Mouse (Mus musculus) stomach, adult 2 months (tissue): Measurements from ENCODE around the gene Hoxa6. TPM values are rescaled to one million over a fixed set of nuclear protein-coding genes. Genes with fewer than 3 reads are reported as not detected.

Source experiments
- polyA plus RNA-seq: library from polyadenylated mRNA; depleted of rRNA; stranded (reverse); fragments of >200 nt; gene quantifications from 2 replicates; pipeline ENCODE4 v1.2.3, GENCODE M21; 2012; rRNA removed

Hoxa6 gene
- 0.19 and 0.26 TPM in 2 replicates for polyA plus RNA-seq

GRCm38 (mm10) chr6:52208072-52208867, at the start of gene Hoxa6:
TSS of gene Hoxa6 (minus strand) at chr6:52208722.

GRCm38 (mm10) chr6:52245757-52246142, 37.2 kb upstream of the Hoxa6 start, which contains the start of gene Hoxa11:
TSS of gene Hoxa11 (minus strand) at chr6:52245810.

GRCm38 (mm10) chr6:52240389-52241000, 32.0 kb upstream of the Hoxa6 start, which contains the start of gene Hoxa10:
TSS of gene Hoxa10 (minus strand) at chr6:52240854.

DNA sequence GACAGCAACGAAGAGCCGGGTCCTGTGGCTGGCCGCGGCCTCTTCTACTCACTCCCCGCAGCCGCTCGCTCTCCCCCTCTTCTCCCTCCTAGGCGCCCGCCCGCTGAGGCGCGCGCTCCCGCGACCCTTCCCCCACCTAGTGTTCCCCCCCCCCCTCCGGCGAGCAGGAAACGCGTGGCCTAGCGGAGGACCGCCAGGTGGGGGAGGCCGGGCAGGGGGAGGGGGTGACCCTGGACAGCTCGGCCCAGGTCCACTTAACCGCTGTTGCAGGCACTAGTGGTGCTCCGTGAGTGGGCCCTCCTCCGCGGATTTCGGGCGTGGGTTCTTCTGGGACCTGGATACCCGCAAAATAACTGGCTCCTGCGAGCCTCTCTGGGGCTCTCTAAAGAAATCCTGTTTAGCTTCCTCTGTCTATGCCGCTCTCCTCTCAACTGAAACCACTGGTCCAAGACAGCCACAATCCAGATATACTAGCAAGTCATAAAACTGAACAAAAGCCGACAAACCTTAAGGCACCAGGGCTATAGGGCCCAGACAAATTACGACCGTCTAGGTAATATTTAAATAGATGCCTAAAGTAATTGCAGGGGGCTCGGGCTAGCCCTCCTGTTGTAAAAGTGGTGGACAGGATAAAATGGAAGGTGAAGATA, 22.1 kb upstream of the Hoxa6 start, which contains the start of gene Hoxa9:
Hoxa9 (minus strand) TSS at position 574 of the 650 bp plus-strand sequence.

GRCm38 (mm10) chr6:52221337-52221992, 12.9 kb upstream of the Hoxa6 start, which contains the start of gene Hoxa7:
TSS of gene Hoxa7 (minus strand) at chr6:52221854.

GRCm38 (mm10) chr6:52213119-52213986, 4.8 kb upstream of the Hoxa6 start, which contains the start of the genes Hoxa3 and Gm28308:
TSS of gene Hoxa3 (minus strand) at chr6:52213336.
TSS of gene Gm28308 (minus strand) at chr6:52213339.

GRCm38 (mm10) chr6:52204050-52204752, 4.3 kb downstream of the Hoxa6 start, which contains the start of gene Hoxa5:
TSS of gene Hoxa5 (minus strand) at chr6:52204587.

DNA sequence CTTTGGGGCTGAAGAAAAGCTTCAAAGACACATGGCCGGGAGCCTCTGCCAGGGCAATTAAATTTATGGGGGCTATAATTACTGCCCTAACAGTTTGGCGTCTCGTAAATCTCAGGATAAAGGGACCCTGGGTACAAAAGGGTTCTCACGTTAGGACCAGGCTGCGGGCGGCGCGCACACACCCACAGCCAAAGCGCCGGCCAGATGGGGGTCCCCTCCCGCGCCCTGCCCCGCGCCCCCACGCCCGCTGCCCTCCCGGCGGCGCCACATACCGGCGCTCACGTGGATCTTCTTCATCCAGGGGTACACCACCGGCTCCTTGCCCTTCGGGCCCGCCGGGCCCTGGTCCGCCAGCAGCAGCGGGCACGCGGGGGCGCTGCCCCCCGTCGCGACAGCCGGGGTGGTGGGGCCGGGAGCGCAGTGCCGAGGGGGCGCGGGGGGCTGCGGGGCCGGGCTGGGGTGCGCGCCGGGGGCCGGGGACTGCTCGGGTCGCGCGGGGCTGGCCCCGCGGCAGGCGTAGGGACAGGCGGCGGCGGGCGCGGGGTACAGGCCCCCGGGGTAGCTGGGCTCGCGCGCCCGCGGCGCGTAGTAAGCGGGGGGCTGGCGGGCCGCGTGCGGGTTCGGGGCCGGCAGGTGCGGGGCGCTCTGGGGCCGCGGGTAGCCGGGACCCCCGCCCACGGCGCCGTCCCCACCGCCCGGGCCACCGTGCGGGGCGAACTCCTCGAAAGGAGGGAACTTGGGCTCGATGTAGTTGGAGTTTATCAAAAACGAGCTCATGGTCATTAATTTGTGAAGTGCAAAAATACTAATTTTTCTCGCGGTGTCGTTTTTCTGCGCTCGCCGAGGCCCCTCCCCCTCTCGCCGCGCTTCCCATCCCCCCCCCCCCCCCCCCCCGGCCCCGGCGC, 17.4 kb downstream of the Hoxa6 start, which contains the start of gene Hoxa4:
Hoxa4 (minus strand) TSS at position 848 of the 905 bp plus-strand sequence.

DNA sequence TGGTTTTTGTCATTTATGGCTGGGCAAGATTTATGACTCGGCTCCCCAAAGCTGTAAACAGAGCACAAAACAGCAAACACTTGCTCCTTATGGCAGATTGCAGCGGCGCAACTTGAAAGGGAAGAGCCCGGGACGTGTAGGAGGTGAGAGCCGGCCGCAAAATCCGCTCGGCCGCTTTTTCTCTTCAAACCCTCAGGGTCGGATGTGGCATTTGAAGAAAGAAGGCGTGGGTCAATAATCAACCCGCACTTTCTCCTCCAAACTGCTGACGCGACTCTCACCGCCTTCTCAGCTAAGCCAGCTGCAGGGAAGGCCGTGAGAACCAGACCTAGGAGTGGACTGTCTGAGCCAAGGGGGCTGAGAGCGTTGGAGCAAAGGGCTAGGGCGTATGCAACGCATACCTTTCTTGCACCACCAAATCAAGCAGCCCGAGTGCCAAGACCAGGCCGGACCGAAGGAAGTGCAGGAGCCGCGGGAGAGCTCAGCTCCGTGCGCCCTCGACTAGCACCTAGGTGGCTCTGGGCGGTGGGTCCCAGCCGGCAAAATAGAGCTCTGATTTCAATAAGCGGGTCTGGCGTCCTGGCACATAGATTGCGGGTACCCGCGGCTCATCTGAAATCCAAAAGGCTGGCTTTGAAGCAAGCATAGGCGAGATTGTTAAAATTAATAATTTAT, 31.3 kb downstream of the Hoxa6 start, which contains the start of gene 5730596B20Rik:
5730596B20Rik (plus strand) TSS at position 438 of the 675 bp plus-strand sequence.

DNA sequence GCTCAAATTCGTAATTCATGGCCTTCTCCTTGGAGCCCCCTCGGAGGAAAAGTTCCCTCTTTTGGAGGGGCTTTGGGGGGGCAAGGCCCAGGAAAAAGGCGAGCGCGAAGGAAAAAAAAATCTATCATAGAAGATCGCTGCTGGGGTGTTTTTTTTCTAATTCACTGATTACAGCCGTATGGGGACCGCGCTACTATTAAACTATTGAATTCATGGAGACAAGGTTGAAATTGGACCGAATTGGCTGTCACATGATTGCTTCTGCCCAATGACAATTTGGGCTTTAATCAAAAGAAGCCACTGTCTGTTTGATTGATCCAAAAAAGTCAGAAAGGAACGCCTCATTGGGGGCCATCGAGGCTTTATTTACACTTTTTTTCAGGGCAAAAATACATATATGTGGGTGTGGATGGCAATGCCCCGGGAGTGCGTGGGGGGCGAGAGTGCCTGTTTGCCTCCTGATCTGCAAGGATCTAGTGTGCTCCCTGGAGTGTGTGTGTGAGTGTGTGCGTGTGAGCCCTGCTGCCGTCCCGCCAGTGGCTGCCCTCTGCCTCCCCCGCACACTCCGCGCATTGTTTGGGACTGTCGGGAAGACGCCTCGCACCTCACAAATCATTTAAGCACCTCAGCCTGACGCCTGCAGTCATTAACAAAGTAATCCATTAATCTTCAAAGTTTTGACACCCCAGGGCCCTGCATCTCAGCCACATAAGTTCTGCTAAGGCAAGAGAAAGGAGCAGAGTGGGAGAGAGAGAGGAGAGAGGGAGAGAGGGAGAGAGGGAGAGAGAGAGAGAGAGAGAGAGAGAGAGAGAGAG, 43.7 kb downstream of the Hoxa6 start, which contains the start of gene Hoxa2:
Hoxa2 (minus strand) TSS at position 206 of the 815 bp plus-strand sequence.

GRCm38 (mm10) chr6:52158276-52159051, 50.1 kb downstream of the Hoxa6 start, which contains the start of gene Hoxa1:
TSS of gene Hoxa1 (minus strand) at chr6:52158317.

Other genes with a start within 250 kb of the Hoxa6 start
- gene Skap2, start 196.2 kb downstream of the Hoxa6 start, polyA plus RNA-seq: 0.99 and 1.1 TPM in 2 replicates
- 0.04 and 0.12 TPM in 2 replicates for gene Hoxa1, start 50.4 kb downstream of the Hoxa6 start, polyA plus RNA-seq
- gene Hoxa2, start 43.9 kb downstream of the Hoxa6 start, polyA plus RNA-seq: 2.0 and 2.2 TPM in 2 replicates
- 0.04 TPM in 1 of 2 replicates, not detected in the other for gene 5730596B20Rik, start 31.2 kb downstream of the Hoxa6 start, polyA plus RNA-seq
- 1.9 and 2.3 TPM in 2 replicates for gene Hoxa4, start 17.0 kb downstream of the Hoxa6 start, polyA plus RNA-seq
- 3.2 and 8.2 TPM in 2 replicates for gene Hoxa5, start 4.1 kb downstream of the Hoxa6 start, polyA plus RNA-seq
- gene Hoxa3, start 4.6 kb upstream of the Hoxa6 start, polyA plus RNA-seq: 4.5 and 6.0 TPM in 2 replicates
- gene Gm28308, start 4.6 kb upstream of the Hoxa6 start, polyA plus RNA-seq: 0.24 and 0.61 TPM in 2 replicates
- gene Hoxa7, start 13.1 kb upstream of the Hoxa6 start, polyA plus RNA-seq: 1.8 and 2.3 TPM in 2 replicates
- 0.15 TPM in 1 of 2 replicates, not detected in the other for gene Hoxa9, start 22.4 kb upstream of the Hoxa6 start, polyA plus RNA-seq
- not detected in 2 replicates for gene Hoxa10, start 32.1 kb upstream of the Hoxa6 start, polyA plus RNA-seq
- gene Hoxa11, start 37.1 kb upstream of the Hoxa6 start, polyA plus RNA-seq: not detected in 2 replicates
- not detected in 2 replicates for gene Hoxa13, start 52.2 kb upstream of the Hoxa6 start, polyA plus RNA-seq
- not detected in 2 replicates for gene Evx1, start 104.8 kb upstream of the Hoxa6 start, polyA plus RNA-seq